Mouse (Mus musculus) limb, embryonic 15.5 days (tissue): Measurements from ENCODE around the gene Dhx37. TPM values are rescaled to one million over a fixed set of nuclear protein-coding genes. Genes with fewer than 3 reads are reported as not detected.

Experiments
- ATAC-seq: fragments of 200-750 bp; cut with Nextera tagmentation; 2 replicates; pipeline ENCODE4 v1.8.0; 2017; ENCODE audit warnings: low read depth, moderate TSS enrichment; ENCODE audit not compliant: insufficient number of reproducible peaks, low FRiP score, low TSS enrichment
- H3K27ac ChIP-seq: fragments of 300-500 bp; sonication (generic); 2 replicates; pipeline ENCODE4 v1.5.1; 2015; ENCODE audit warnings: moderate library complexity, mild to moderate bottlenecking, inconsistent platforms
- H3K27me3 ChIP-seq: fragments of 300-500 bp; sonication (generic); 2 replicates; pipeline ENCODE4 v1.6.1; 2015; ENCODE audit warnings: inconsistent platforms
- H3K36me3 ChIP-seq: fragments of 300-500 bp; sonication (generic); 2 replicates; pipeline ENCODE4 v1.6.1; 2015; ENCODE audit warnings: inconsistent platforms
- H3K4me1 ChIP-seq: fragments of 300-500 bp; sonication (generic); 2 replicates; pipeline ENCODE4 v1.6.1; 2015; ENCODE audit warnings: inconsistent platforms
- H3K4me2 ChIP-seq: fragments of 300-500 bp; sonication (generic); 2 replicates; pipeline ENCODE4 v1.6.1; 2015; ENCODE audit warnings: mild to moderate bottlenecking, inconsistent platforms
- H3K4me3 ChIP-seq: fragments of 300-500 bp; sonication (generic); 2 replicates; pipeline ENCODE4 v1.5.1; 2015; ENCODE audit warnings: mild to moderate bottlenecking, inconsistent platforms
- H3K9ac ChIP-seq: fragments of 300-500 bp; sonication (generic); 2 replicates; pipeline ENCODE4 v1.6.1; 2015; ENCODE audit warnings: inconsistent platforms
- H3K9me3 ChIP-seq: fragments of 300-500 bp; sonication (generic); 2 replicates; pipeline ENCODE4 v1.6.1; 2016; ENCODE audit warnings: inconsistent platforms
- WGBS: fragments of 180-500 bp; shearing (Covaris S2); methylation state at CpG from one replicate; pipeline ENCODE4 v1.1.7; 2015; 5-methylcytosine and 5-hydroxymethylcytosine counted together
- polyA plus RNA-seq: library from polyadenylated mRNA; unstranded; fragments of >200 nt; fragmentation: Nextera tagmentation; extraction: Ambion mirVana; gene quantifications from 2 replicates; pipeline ENCODE4 v1.2.1, GENCODE M21; 2015

Dhx37 gene
- polyA plus RNA-seq, 1 experiment from 2014 or later: 9.2 TPM

- Histone ChIP-seq H3K9me3 (no peaks in the 10 kb centered on the region), H3K4me2 (no peak overlapping the region), H3K27me3 (no peaks in the 10 kb centered on the region), H3K4me1 (no peaks in the 10 kb centered on the region), H3K27ac (no peak overlapping the region), H3K9ac (no peak overlapping the region), H3K36me3 (no peaks in the 10 kb centered on the region), H3K4me3 (no peak overlapping the region)
- WGBS: 91% methylated on average over 4 of the region's 4 CpGs
- no peak for ATAC-seq
Measured at GRCm38 (mm10) chr5:125470713-125471112, 36.8 kb upstream of the Dhx37 start.

DNA sequence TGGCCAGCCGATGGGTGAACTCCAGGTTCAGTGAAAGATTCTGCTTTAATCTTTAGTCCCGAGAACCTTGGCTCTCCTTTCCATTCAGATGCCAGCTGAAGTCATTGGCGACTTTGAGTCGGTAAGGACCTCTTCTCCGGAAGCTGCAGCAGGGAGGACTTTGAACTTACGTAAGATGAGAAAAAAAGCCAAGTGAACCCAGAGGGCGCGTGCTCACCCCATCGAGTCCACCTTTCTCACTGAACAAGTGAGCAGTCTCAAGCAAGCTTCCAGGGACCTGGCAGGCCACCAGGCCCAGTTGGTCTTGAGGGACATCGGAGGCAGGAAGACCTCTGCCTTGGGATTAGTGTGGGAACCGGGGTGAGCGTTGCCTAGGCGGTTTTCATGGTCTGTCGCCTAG lies 33.3 kb upstream of the Dhx37 start:
- H3K27me3 ChIP-seq: no peaks in the 10 kb centered on the region
- WGBS: 86% methylated on average over 14 of the region's 14 CpGs
- H3K4me1 ChIP-seq: peaks cover 5% of the 10 kb centered on the region; the same call in 1 of the 2 replicates
- H3K36me3 ChIP-seq: no peaks in the 10 kb centered on the region
- ATAC-seq: no peak
- H3K9ac ChIP-seq: no peak overlapping the region
- no peaks in the 10 kb centered on the region for H3K9me3 ChIP-seq
- no peak overlapping the region for H3K4me3 ChIP-seq
- H3K27ac ChIP-seq: no peak overlapping the region
- no peak overlapping the region for H3K4me2 ChIP-seq

DNA sequence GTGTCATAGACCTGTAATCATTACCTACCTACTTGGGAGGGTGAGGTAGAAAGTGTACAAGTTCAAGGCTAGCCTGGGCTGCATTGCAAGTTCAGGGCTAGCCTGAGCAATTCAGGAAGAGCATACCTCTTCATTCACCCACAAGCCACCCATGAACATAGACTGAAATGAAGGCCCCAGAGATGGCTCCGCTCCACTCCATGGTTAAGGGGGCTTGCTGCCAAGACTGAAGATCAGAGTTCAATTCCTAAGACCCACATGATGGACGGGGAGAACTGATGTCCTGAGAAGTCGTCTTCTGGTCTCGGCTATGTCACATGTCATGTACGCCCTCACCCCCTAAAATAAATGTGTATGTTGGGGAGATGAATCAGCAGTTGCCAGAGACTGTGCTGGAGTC lies 32.6 kb upstream of the Dhx37 start:
- H3K4me1 ChIP-seq: peaks cover 5% of the 10 kb centered on the region; the same call in 1 of the 2 replicates
- no peak overlapping the region for H3K9ac ChIP-seq
- H3K4me2 ChIP-seq: 0 out of 2 replicates have a peak overlapping the region, but pooled peaks have one; percentile 48
- 86% methylated on average over 5 of the region's 5 CpGs for WGBS
- H3K27me3 ChIP-seq: no peaks in the 10 kb centered on the region
- no peaks in the 10 kb centered on the region for H3K36me3 ChIP-seq
- no peak overlapping the region for H3K27ac ChIP-seq
- H3K9me3 ChIP-seq: no peaks in the 10 kb centered on the region
- no peak overlapping the region for H3K4me3 ChIP-seq
- no peak for ATAC-seq

DNA sequence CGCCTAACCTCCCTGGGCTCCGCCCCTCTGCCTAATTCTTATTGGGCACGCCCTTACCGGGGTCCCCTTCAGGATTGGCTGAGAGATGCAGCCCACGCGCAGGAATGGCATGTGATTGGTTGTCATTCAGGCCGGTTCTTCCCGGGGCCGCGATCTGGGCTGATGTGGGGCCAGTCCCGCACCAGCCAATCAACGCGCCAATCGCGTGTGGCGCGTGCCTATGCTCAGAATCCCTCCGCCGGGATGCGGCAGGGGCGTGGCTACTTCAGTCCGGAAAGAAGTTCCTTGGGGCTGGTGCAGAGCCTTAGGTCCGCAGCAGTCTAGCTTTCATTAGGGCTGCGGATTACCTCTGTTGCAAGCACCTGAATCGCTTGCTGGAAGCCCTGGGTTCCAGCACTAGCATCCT lies 31.8 kb upstream of the Dhx37 start:
- ATAC-seq: peak; percentile 99
- no peak overlapping the region for H3K9ac ChIP-seq
- no peaks in the 10 kb centered on the region for H3K36me3 ChIP-seq
- under 1% methylated on average over 25 of the region's 25 CpGs for WGBS
- H3K4me2 ChIP-seq: peak overlapping the region; percentile 48
- no peaks in the 10 kb centered on the region for H3K9me3 ChIP-seq
- H3K27ac ChIP-seq: peak overlapping the region; percentile 54; the same call in 1 of the 2 replicates
- H3K4me1 ChIP-seq: peaks cover 5% of the 10 kb centered on the region; the same call in 1 of the 2 replicates
- peak overlapping the region; percentile 36 for H3K4me3 ChIP-seq
- H3K27me3 ChIP-seq: no peaks in the 10 kb centered on the region

- Histone ChIP-seq H3K4me2 (peak overlapping the region; percentile 48), H3K36me3 (no peaks in the 10 kb centered on the region), H3K9me3 (no peaks in the 10 kb centered on the region), H3K27ac (no peak overlapping the region), H3K4me1 (peaks cover 5% of the 10 kb centered on the region; the same call in 1 of the 2 replicates), H3K4me3 (peak overlapping the region; percentile 36), H3K27me3 (no peaks in the 10 kb centered on the region), H3K9ac (no peak overlapping the region)
- 38% methylated on average over 7 of the region's 7 CpGs for WGBS
- ATAC-seq: 0 out of 2 replicates have a peak, but pooled peaks have one; percentile 30
Measured at GRCm38 (mm10) chr5:125465192-125465591, 31.3 kb upstream of the Dhx37 start.

GRCm38 (mm10) chr5:125461868-125462445 lies 28.0 kb upstream of the Dhx37 start:
- H3K27me3 ChIP-seq: no peaks in the 10 kb centered on the region
- H3K9ac ChIP-seq: no peak overlapping the region
- H3K4me2 ChIP-seq: no peak overlapping the region
- H3K36me3 ChIP-seq: no peaks in the 10 kb centered on the region
- no peak for ATAC-seq
- peaks cover 5% of the 10 kb centered on the region; the same call in 1 of the 2 replicates for H3K4me1 ChIP-seq
- no peak overlapping the region for H3K4me3 ChIP-seq
- no peaks in the 10 kb centered on the region for H3K9me3 ChIP-seq
- WGBS: 51% methylated on average over 10 of the region's 10 CpGs
- no peak overlapping the region for H3K27ac ChIP-seq

DNA sequence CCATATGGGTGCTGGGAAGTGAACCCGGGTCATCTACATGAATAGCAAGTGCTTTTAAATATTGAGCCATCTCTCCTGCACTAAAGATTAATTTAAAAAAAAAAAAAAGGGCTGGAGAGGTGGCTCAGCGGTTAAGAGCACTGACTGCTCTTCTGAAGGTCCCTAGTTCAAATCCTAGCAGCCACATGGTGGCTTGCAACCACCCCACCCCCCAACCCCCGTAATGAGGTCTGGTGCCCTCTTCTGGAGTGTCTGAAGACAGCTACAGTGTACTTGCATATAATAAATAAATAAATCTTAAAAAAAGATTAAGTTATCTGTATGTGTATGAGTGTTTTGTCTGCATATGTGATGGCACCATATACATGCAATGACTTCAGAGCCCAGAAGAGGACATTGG lies 26.7 kb upstream of the Dhx37 start:
- Histone ChIP-seq H3K27ac (no peak overlapping the region), H3K4me3 (no peak overlapping the region), H3K36me3 (peaks cover 9% of the 10 kb centered on the region), H3K4me1 (peaks cover 5% of the 10 kb centered on the region; the same call in 1 of the 2 replicates), H3K4me2 (no peak overlapping the region), H3K9me3 (no peaks in the 10 kb centered on the region), H3K9ac (no peak overlapping the region), H3K27me3 (no peaks in the 10 kb centered on the region)
- WGBS: 83% methylated on average over 3 of the region's 3 CpGs
- ATAC-seq: no peak

DNA sequence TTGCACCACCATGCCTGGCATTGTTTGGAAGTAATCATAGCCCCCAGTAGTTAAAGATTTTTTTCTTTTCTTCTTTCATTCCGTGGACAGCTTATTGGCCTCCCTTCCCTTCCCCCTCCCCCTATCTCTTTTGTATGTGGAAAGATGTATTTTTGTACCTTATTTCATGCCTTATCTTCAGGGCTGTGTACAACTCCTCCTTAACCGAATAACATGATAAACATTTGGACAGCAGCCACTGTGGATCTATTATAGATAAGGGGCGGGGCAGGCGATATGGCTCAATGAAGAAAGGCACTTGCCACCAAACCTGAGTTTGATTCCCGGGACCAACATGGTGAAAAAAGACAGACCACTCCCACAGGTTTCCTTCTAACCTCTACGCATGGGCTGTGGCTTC lies 23.6 kb upstream of the Dhx37 start:
- Histone ChIP-seq H3K9ac (no peak overlapping the region), H3K4me2 (no peak overlapping the region), H3K27me3 (no peaks in the 10 kb centered on the region), H3K36me3 (peaks cover 29% of the 10 kb centered on the region), H3K4me1 (no peaks in the 10 kb centered on the region), H3K9me3 (no peaks in the 10 kb centered on the region), H3K27ac (no peak overlapping the region), H3K4me3 (no peak overlapping the region)
- ATAC-seq: no peak
- 88% methylated on average over 6 of the region's 6 CpGs for WGBS

DNA sequence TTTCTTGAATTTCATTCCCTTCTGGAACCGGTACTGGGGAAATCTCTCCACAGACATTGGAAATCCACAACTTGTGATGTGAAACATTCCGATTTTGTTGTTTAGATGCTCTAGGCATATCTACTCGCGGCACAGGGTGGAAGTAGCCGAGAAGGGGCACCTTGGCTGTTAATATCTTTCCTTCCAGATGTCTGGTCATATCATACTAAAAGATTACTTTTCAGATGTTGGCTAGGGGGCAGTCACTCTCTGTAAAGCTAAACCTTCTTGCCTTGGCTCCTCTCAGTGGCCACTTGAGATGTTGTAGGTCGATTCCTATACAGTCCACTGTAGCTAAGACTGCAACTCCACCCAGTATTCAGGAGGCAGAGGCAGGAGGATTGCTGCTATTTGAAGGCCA lies 22.2 kb upstream of the Dhx37 start:
- Histone ChIP-seq H3K4me1 (no peaks in the 10 kb centered on the region), H3K27ac (no peak overlapping the region), H3K9ac (no peak overlapping the region), H3K36me3 (peaks cover 35% of the 10 kb centered on the region), H3K4me2 (no peak overlapping the region), H3K9me3 (no peaks in the 10 kb centered on the region), H3K27me3 (no peaks in the 10 kb centered on the region), H3K4me3 (no peak overlapping the region)
- 92% methylated on average over 6 of the region's 6 CpGs for WGBS
- ATAC-seq: no peak

GRCm38 (mm10) chr5:125452573-125452972 lies 18.7 kb upstream of the Dhx37 start:
- H3K4me2 ChIP-seq: no peak overlapping the region
- no peak overlapping the region for H3K9ac ChIP-seq
- ATAC-seq: no peak
- H3K4me1 ChIP-seq: no peaks in the 10 kb centered on the region
- H3K27ac ChIP-seq: no peak overlapping the region
- H3K4me3 ChIP-seq: no peak overlapping the region
- H3K27me3 ChIP-seq: no peaks in the 10 kb centered on the region
- H3K9me3 ChIP-seq: no peaks in the 10 kb centered on the region
- WGBS: 94% methylated on average over 9 of the region's 9 CpGs
- peaks cover 35% of the 10 kb centered on the region for H3K36me3 ChIP-seq

GRCm38 (mm10) chr5:125449306-125449705 lies 15.4 kb upstream of the Dhx37 start:
- H3K4me1 ChIP-seq: no peaks in the 10 kb centered on the region
- H3K4me3 ChIP-seq: no peak overlapping the region
- H3K4me2 ChIP-seq: no peak overlapping the region
- 85% methylated on average over 5 of the region's 5 CpGs for whole genome bisulfite sequencing
- peaks cover 13% of the 10 kb centered on the region for H3K36me3 ChIP-seq
- no peak overlapping the region for H3K27ac ChIP-seq
- no peak for ATAC-seq
- H3K9me3 ChIP-seq: no peaks in the 10 kb centered on the region
- no peaks in the 10 kb centered on the region for H3K27me3 ChIP-seq
- no peak overlapping the region for H3K9ac ChIP-seq

DNA sequence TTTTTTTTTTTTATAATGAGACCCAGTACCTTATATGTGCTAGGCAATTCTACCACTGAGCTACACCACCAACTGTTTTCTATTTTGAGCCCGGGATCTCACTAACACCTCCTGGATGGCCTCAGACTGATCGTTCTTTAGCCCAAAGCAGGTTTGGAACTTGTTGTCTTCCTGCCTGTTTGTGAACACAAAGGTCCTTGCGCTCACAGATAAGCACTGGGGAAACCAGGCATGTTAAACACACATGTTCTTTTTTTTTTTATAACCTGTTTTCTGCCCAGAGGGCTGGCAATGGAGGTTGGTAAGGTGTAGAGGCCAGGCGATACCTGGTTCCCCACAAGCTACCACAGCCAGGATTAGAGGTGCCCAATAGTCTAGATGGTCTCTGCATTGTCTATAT lies 14.7 kb upstream of the Dhx37 start:
- H3K9me3 ChIP-seq: no peaks in the 10 kb centered on the region
- no peak overlapping the region for H3K27ac ChIP-seq
- no peak overlapping the region for H3K9ac ChIP-seq
- peaks cover 2% of the 10 kb centered on the region; the same call in 1 of the 2 replicates for H3K4me1 ChIP-seq
- no peaks in the 10 kb centered on the region for H3K27me3 ChIP-seq
- ATAC-seq: no peak
- H3K4me2 ChIP-seq: no peak overlapping the region
- WGBS: 87% methylated on average over 4 of the region's 4 CpGs
- H3K4me3 ChIP-seq: no peak overlapping the region
- H3K36me3 ChIP-seq: peaks cover 10% of the 10 kb centered on the region

DNA sequence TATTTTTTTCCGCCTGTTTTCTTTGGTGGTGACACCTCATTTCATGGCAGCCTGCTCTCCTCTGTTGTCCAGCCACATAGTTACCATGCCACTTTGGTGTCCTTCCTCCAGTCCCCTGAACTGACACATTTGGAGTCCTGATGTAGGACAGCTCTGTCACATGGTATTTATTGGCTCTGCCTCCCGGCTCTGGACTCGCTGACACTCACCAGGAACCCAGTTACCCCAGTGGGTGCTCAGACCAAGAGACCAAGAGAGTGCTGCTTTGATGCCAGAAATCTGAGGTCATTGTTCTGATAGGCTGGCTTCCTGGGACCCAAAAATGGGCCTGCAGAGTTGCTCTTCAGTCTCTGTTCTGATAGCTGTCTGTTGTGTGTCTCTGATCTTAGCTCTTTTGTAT lies 14.1 kb upstream of the Dhx37 start:
- Histone ChIP-seq H3K4me3 (no peak overlapping the region), H3K27ac (no peak overlapping the region), H3K4me1 (peaks cover 6% of the 10 kb centered on the region; the same call in 1 of the 2 replicates), H3K4me2 (no peak overlapping the region), H3K36me3 (peaks cover 10% of the 10 kb centered on the region), H3K9ac (no peak overlapping the region), H3K9me3 (no peaks in the 10 kb centered on the region), H3K27me3 (no peaks in the 10 kb centered on the region)
- WGBS: 66% methylated on average over 3 of the region's 3 CpGs
- ATAC-seq: no peak
